Mouse (Mus musculus) c-Kit-positive CD71-positive TER-119-positive erythroid progenitor cells, embryonic 14.5 days (primary cell): ENCODE measurements at regions not wholly inside any gene's neighbourhood (a gene's known extent, or its start where the extent isn't known, plus 50 kb on each side); places are given as distances from the start of the nearest gene placed in this dataset.

Source experiments
- DNase-seq: peaks from one replicate; pipeline ENCODE4 v3.0.0-alpha.2; 2013; ENCODE audit warnings: low spot score

GRCm38 (mm10) chr5:53381492-53382199 lies 84.3 kb upstream of the Rbpj start:
- no peak for DNase-seq

DNA sequence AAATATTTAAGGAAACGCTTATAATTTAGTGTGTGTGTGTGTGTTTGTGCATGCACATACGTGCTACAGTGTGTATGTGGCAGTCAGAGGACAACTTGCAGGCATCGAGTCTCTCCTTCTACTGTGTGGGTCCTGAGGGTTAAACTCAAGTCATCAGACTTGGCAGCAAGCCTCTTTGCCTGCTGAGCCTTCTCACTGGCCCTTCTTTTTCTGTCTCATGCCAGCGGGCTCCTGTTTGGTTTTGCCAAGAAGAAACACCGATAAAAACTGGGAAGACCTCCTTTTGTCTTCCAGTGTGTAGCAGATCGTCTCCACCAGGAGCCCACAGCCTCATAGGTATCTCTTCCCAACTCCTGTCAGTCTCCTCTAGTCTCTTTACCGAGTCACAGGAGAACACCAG lies 81.9 kb upstream of the Rbpj start:
- no peak for DNase-seq

GRCm38 (mm10) chr5:53385513-53386148 lies 80.3 kb upstream of the Rbpj start:
- no peak for DNase-seq

DNA sequence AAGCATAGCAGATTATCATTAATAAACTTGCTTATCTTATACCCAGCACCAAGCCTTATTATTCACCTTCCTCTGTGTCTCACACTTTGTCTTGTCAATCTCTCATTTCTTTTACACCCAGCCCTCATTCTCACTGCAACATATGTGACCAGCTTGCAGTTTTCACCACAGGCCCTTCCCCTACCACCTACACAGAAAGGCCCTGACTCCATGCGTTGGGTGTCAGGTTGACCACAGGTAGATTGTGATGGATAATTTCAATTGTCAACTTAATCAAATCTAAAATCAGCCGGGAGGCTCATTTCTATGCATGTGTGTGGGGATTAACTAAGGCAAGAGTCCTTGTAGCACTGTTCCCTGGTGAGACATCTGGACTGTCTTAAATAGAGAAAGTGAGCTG lies 72.4 kb upstream of the Rbpj start:
- DNase-seq, result no peak

- no peak for DNase-seq
These were observed 71.4 kb upstream of the Rbpj start for GRCm38 (mm10) chr5:53394560-53394959.

- no peak for DNase-seq
These were observed 67.4 kb upstream of the Rbpj start for GRCm38 (mm10) chr5:53398428-53399058.

DNA sequence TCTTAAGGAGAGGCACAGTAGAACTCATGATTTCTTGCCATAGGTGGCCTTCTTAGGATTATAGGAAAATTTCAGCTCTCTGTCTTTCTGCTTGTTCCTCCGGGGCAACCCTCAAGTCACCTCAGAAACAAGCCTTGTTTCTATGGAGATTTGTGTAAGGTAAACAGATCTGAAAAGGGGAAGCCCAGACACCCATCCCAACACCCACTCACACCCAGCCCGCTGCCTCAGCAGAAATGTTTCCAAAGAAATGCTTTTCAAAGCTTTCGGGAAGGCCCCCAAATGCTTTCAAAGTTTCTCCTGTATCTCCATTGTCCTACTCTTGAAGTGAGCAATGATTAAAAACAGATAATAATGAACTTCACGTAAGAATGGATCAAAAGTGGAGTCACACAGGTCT lies 64.9 kb upstream of the Rbpj start:
- DNase-seq, result no peak

GRCm38 (mm10) chr5:53402022-53402421 lies 63.9 kb upstream of the Rbpj start:
- no peak for DNase-seq

- no peak for DNase-seq
These were observed 63.3 kb upstream of the Rbpj start for GRCm38 (mm10) chr5:53402619-53403151.

DNA sequence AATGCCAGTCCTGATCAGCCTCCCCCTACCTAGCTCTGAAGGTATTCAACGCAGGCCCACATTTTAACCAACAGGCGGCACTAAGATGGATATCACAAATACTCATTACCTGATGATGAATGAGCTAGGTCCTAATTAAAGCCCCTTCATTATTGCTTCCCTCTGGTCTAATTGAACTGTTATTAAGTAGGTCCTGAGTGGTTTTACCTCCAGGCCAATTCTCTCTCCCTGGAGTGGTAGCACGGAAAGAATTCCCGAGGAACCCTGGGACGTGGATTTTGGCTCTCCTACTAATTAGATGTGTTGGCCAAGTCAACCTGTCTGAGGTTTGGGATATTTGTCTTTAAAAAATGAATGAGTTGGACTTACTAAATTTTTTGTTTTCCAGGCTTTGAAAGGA lies 60.0 kb upstream of the Rbpj start:
- no peak for DNase-seq

GRCm38 (mm10) chr5:53407646-53408045 lies 58.3 kb upstream of the Rbpj start:
- no peak for DNase-seq

- no peak for DNase-seq
These were observed 57.7 kb upstream of the Rbpj start for GRCm38 (mm10) chr5:53408235-53408634.

DNA sequence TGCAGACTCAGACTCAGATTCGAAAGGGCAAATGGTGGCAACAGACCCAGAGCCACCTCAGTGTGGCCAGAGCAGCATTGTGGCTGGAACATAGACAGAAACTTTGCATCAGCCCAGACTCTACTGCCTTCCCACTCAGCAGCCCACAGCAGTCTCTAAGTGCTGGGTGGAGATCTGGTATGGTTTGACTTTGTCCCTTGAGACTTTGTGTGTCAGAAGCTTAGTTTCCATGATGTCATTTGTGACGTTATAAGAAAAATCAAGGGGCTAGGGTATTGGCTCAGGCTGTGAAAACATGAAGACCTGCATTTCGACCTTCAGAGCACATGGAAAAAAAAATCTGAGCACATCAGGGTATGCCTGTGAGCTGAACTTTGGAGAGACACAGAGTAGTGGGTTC lies 56.2 kb upstream of the Rbpj start:
- DNase-seq, result no peak

DNA sequence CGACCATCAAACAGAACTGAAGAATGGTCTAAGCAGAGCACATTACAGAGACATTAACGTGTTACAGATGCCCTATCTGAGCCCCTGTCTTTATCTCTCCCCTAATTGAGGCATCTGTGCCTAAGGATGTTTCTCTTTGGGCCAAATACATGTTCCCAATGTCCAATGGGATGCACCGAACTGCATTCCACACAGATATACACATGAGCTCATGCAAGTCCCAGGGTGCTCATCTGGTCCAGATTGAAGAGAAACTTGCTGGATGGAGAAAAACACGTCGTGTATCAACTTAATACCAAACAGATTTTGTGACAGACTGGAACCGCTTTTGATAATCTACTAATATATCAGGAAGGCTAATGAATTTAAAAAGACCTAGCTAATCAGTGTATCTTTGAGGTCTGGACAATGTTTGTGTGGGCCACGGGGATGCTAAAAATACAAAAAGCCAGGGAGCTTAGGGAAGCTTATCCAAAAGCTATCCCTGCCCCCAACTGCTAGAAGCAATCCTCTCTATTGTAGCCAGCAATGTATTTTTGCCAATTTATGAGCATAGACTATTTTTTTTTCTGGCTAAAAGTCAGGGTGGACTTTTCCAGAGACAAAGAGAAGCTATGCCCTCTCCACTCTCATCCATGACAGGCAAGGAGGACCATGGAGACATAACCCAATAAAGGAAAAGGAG lies 53.4 kb upstream of the Rbpj start:
- DNase-seq, result no peak

GRCm38 (mm10) chr5:53413677-53414076 lies 52.3 kb upstream of the Rbpj start:
- DNase-seq, result no peak

GRCm38 (mm10) chr5:53415472-53415871 lies 50.5 kb upstream of the Rbpj start:
- no peak for DNase-seq
